Mouse (Mus musculus): ENCODE measurements around the gene Cyth3.

- no peak for TF ChIP-seq CTCF (IDR thresholded peaks at IDR 0.05; ENCODE audit: extremely low read depth, insufficient read depth, insufficient read length, insufficient replicate concordance)
- no peak for TF ChIP-seq POLR2A (IDR thresholded peaks at IDR 0.05; ENCODE audit: low read depth, low read length)
These were observed 14.1 kb upstream of the Cyth3 start for GRCm38 (mm10) chr5:143608175-143608574.

Data from spleen, adult 2 months (tissue).